Mouse (Mus musculus): ENCODE results near the gene Theg. TPM values are rescaled to one million over a fixed set of nuclear protein-coding genes. Genes with fewer than 3 reads are reported as not detected.

Gene Theg
- total and polyA plus RNA-seq, 2 experiments: not detected

DNA sequence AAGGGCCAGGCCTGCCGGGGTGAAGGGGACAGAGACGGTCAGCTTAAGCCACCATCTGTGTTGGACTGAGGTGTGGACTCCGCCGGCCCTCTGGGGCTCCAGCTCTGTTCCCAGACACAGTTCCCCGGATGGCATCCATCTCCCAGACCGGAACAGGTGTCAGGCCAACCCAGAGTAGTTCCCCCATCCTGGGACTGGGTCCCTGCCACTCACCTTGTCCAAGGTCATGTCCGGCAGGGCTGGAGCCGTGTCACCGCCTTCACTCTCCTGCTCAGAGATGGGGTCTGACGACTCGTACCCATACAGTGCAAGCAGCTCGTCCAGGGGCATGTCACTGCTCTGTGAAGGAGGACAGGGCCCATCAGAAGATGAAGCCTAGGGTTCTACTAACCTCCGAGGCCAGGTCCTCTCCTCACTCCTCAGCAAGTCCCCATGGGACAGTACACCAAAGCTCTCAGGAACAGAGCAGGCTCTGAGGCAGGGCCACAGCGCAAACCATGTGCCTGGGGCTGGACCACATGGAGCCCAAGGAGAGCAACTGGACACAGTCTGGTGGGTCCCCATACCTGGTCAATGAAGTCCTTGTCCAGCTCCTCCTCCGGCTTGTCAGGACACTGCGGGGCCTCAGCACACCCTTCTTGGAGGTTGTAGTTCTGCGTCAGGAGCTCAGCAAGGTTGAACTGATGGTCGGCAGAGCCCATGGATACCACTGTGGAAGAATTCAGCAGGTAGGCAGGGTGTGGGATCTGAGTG is 38.0 kb downstream of the Theg start:
- 96% methylated on average over 18 of the region's 18 CpGs for WGBS

DNA sequence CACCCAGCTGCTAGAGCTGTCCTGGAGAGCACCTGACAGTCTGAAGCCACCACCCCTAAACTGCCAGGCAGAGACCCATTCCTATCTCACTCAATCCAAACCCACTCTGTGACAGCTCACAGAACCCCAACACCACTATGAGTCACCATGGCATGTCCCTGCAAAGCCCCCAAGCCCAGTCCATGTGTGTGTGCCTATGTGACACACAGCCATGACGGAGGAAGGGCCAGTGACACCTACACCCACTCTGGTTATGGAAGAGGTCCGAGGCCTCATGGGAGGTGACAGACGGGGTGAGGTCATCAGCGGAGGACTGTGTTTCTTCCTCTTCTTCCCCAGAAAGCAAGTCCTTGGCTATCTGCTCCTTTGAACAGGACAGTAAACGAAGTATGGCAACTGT is 38.6 kb downstream of the Theg start:
- Histone ChIP-seq H3K27me3 (ENCODE audit: control insufficient read depth, insufficient read depth, low read length) (no peaks in the 10 kb centered on the region), H3K27ac (replicated peaks; ENCODE audit: insufficient read depth, low read depth, low read length) (no peak overlapping the region), H3K36me3 (ENCODE audit: control insufficient read depth, insufficient read depth, low read length) (no peaks in the 10 kb centered on the region), H3K4me1 (ENCODE audit: control insufficient read depth, insufficient read depth, low read length) (peaks cover under 1% of the 10 kb centered on the region; the same call in 1 of the 2 replicates), H3K79me2 (ENCODE audit: control insufficient read depth, insufficient read depth, low read length) (peaks cover 3% of the 10 kb centered on the region; the same call in 1 of the 2 replicates), H3K4me3 (ENCODE audit: insufficient read depth, low read depth, low read length) (no peak overlapping the region), H3K9ac (ENCODE audit: low read depth, low read length) (no peak overlapping the region)
- DNase-seq (ENCODE audit: extremely low read depth, low read depth, low spot score): no peak
- WGBS: 90% methylated on average over 5 of the region's 5 CpGs
- no peak for TF ChIP-seq CTCF (IDR thresholded peaks at IDR 0.05; ENCODE audit: low read depth, low read length)
- TF ChIP-seq POLR2A (IDR thresholded peaks at IDR 0.05; ENCODE audit: extremely low read depth, insufficient read depth, low read length): no peak

More for the DNA sequence above, 38.0 kb downstream of the Theg start:
- Histone ChIP-seq H3K27me3 (ENCODE audit: control insufficient read depth, insufficient read depth, low read length) (no peaks in the 10 kb centered on the region), H3K4me3 (ENCODE audit: insufficient read depth, low read depth, low read length) (no peak overlapping the region), H3K9ac (ENCODE audit: low read depth, low read length) (no peak overlapping the region), H3K4me1 (ENCODE audit: control insufficient read depth, insufficient read depth, low read length) (peaks cover 5% of the 10 kb centered on the region; the same call in 1 of the 2 replicates), H3K36me3 (ENCODE audit: control insufficient read depth, insufficient read depth, low read length) (no peaks in the 10 kb centered on the region), H3K27ac (replicated peaks; ENCODE audit: insufficient read depth, low read depth, low read length) (no peak overlapping the region), H3K79me2 (ENCODE audit: control insufficient read depth, insufficient read depth, low read length) (peaks cover 4% of the 10 kb centered on the region; the same call in 1 of the 2 replicates)
- DNase-seq (ENCODE audit: extremely low read depth, low read depth, low spot score): no peak
- TF ChIP-seq CTCF (IDR thresholded peaks at IDR 0.05; ENCODE audit: low read depth, low read length): no peak
- TF ChIP-seq POLR2A (IDR thresholded peaks at IDR 0.05; ENCODE audit: extremely low read depth, insufficient read depth, low read length): no peak

DNA sequence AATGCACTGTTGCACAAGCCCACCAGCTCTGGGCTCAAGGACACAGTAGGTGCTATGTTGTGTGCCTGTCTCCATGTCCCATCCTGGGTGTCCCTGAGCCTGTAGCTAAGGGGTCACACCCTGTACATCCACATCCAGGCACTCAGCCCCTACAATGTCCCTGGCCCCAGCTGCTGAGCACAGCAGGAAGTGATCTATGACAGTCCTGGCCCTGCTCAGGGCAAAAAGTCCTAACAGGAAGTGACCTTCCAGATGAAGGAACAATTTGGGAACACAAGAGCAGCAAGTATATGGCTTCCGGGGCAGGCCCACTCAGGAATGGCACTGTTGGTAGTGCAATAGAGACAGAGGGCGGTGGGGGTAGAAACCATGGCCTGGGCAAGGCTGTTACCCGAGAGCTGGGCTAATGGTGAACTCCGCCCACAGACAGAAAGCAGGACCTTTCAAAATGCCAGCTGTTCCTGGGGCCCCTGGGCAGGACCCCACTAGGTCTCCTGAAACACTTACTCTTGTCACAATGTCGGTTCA is 39.9 kb downstream of the Theg start:
- Histone ChIP-seq H3K27me3 (ENCODE audit: control insufficient read depth, insufficient read depth, low read length) (no peaks in the 10 kb centered on the region), H3K27ac (replicated peaks; ENCODE audit: insufficient read depth, low read depth, low read length) (no peak overlapping the region), H3K4me1 (ENCODE audit: control insufficient read depth, insufficient read depth, low read length) (no peaks in the 10 kb centered on the region), H3K36me3 (ENCODE audit: control insufficient read depth, insufficient read depth, low read length) (no peaks in the 10 kb centered on the region), H3K4me3 (ENCODE audit: insufficient read depth, low read depth, low read length) (no peak overlapping the region), H3K79me2 (ENCODE audit: control insufficient read depth, insufficient read depth, low read length) (no peaks in the 10 kb centered on the region), H3K9ac (ENCODE audit: low read depth, low read length) (no peak overlapping the region)
- WGBS: 80% methylated on average over 5 of the region's 5 CpGs
- no peak for DNase-seq (ENCODE audit: extremely low read depth, low read depth, low spot score)
- no peak for TF ChIP-seq CTCF (IDR thresholded peaks at IDR 0.05; ENCODE audit: low read depth, low read length)
- TF ChIP-seq POLR2A (IDR thresholded peaks at IDR 0.05; ENCODE audit: extremely low read depth, insufficient read depth, low read length): no peak

DNA sequence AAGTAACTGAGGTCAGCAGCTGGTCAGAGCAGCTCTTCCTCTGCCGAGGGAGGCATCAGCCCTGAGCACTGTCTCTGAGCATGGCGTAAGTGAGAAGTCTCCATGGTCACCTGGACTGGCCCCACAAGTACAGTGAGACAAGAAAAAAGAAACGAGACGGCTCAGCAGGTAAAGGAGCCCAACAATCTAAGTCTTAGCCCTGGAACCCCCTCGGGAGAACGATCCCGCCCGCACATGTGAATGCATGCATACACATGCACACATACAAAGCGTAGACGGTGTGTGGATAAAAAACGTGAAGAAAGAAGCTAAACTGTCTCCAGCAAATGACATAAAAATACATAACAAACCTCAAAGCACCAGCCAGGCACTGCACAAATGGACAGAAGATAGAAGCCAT is 40.6 kb downstream of the Theg start:
- Histone ChIP-seq H3K27ac (replicated peaks; ENCODE audit: insufficient read depth, low read depth, low read length) (no peak overlapping the region), H3K36me3 (ENCODE audit: control insufficient read depth, insufficient read depth, low read length) (no peaks in the 10 kb centered on the region), H3K9ac (ENCODE audit: low read depth, low read length) (no peak overlapping the region), H3K4me3 (ENCODE audit: insufficient read depth, low read depth, low read length) (no peak overlapping the region), H3K4me1 (ENCODE audit: control insufficient read depth, insufficient read depth, low read length) (no peaks in the 10 kb centered on the region), H3K79me2 (ENCODE audit: control insufficient read depth, insufficient read depth, low read length) (no peaks in the 10 kb centered on the region), H3K27me3 (ENCODE audit: control insufficient read depth, insufficient read depth, low read length) (no peaks in the 10 kb centered on the region)
- TF ChIP-seq CTCF (IDR thresholded peaks at IDR 0.05; ENCODE audit: low read depth, low read length) (no peak), POLR2A (IDR thresholded peaks at IDR 0.05; ENCODE audit: extremely low read depth, insufficient read depth, low read length) (no peak)
- 96% methylated on average over 11 of the region's 11 CpGs for WGBS
- DNase-seq (ENCODE audit: extremely low read depth, low read depth, low spot score): no peak

DNA sequence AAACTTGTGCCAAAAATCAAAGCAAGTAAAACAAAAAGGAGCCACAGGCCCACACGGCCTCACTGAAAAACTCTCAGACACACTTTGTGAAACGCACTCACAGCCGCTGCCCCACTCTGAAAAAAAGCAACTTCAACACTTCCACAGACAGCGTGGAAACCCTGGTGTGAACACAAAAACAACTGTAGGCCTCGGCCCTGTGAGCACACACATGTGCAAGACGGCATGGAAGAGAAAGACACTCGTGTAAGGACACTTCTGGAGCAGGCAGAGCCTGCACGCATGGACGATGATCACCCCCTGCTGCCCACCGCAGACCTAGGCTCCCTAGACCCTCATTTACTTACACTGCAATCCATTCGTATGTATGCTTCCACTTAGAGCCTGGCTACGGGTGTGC is 41.2 kb downstream of the Theg start:
- Histone ChIP-seq H3K79me2 (ENCODE audit: control insufficient read depth, insufficient read depth, low read length) (no peaks in the 10 kb centered on the region), H3K4me1 (ENCODE audit: control insufficient read depth, insufficient read depth, low read length) (no peaks in the 10 kb centered on the region), H3K36me3 (ENCODE audit: control insufficient read depth, insufficient read depth, low read length) (no peaks in the 10 kb centered on the region), H3K27ac (replicated peaks; ENCODE audit: insufficient read depth, low read depth, low read length) (no peak overlapping the region), H3K9ac (ENCODE audit: low read depth, low read length) (no peak overlapping the region), H3K4me3 (ENCODE audit: insufficient read depth, low read depth, low read length) (no peak overlapping the region), H3K27me3 (ENCODE audit: control insufficient read depth, insufficient read depth, low read length) (no peaks in the 10 kb centered on the region)
- WGBS: 94% methylated on average over 12 of the region's 12 CpGs
- DNase-seq (ENCODE audit: extremely low read depth, low read depth, low spot score): no peak
- TF ChIP-seq CTCF (IDR thresholded peaks at IDR 0.05; ENCODE audit: low read depth, low read length) (no peak), POLR2A (IDR thresholded peaks at IDR 0.05; ENCODE audit: extremely low read depth, insufficient read depth, low read length) (no peak)

DNA sequence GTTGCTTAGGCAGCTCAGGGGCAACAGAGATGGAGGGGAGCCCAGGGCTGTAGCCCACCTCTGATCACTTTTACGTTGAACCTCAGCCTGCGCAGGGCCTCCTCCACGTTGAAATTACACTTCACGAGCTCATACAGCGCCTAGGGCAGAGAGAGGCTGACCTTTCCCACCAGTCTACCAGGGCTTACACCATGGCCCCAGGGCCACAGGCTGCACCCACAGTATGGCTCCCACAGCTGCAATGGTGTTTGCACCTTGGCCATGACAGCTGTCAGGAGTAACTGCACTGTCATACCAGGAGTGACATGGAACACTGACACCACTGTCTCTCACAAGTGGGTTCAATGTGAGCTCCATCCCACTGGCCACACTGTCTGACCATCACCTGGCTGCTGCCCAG is 42.5 kb downstream of the Theg start:
- Histone ChIP-seq H3K4me1 (ENCODE audit: control insufficient read depth, insufficient read depth, low read length) (no peaks in the 10 kb centered on the region), H3K9ac (ENCODE audit: low read depth, low read length) (no peak overlapping the region), H3K79me2 (ENCODE audit: control insufficient read depth, insufficient read depth, low read length) (no peaks in the 10 kb centered on the region), H3K4me3 (ENCODE audit: insufficient read depth, low read depth, low read length) (no peak overlapping the region), H3K36me3 (ENCODE audit: control insufficient read depth, insufficient read depth, low read length) (no peaks in the 10 kb centered on the region), H3K27ac (replicated peaks; ENCODE audit: insufficient read depth, low read depth, low read length) (no peak overlapping the region), H3K27me3 (ENCODE audit: control insufficient read depth, insufficient read depth, low read length) (no peaks in the 10 kb centered on the region)
- DNase-seq (ENCODE audit: extremely low read depth, low read depth, low spot score): no peak
- WGBS: 90% methylated on average over 5 of the region's 5 CpGs
- TF ChIP-seq CTCF (IDR thresholded peaks at IDR 0.05; ENCODE audit: low read depth, low read length): no peak
- TF ChIP-seq POLR2A (IDR thresholded peaks at IDR 0.05; ENCODE audit: extremely low read depth, insufficient read depth, low read length): no peak
